Mouse (Mus musculus) right cerebral cortex, adult 18-20 months (tissue): ENCODE data around the gene Fam107b.
"Not testable (repeated sequence)": the region's sequence is repeated elsewhere in the genome, so short reads cannot be mapped to it uniquely, and the experiment has no call there.

ENCODE experiments used
- DNase-seq: peaks from one replicate; pipeline ENCODE4 v3.0.0; 2022; ENCODE audit warnings: mixed read lengths

The Fam107b gene

DNA sequence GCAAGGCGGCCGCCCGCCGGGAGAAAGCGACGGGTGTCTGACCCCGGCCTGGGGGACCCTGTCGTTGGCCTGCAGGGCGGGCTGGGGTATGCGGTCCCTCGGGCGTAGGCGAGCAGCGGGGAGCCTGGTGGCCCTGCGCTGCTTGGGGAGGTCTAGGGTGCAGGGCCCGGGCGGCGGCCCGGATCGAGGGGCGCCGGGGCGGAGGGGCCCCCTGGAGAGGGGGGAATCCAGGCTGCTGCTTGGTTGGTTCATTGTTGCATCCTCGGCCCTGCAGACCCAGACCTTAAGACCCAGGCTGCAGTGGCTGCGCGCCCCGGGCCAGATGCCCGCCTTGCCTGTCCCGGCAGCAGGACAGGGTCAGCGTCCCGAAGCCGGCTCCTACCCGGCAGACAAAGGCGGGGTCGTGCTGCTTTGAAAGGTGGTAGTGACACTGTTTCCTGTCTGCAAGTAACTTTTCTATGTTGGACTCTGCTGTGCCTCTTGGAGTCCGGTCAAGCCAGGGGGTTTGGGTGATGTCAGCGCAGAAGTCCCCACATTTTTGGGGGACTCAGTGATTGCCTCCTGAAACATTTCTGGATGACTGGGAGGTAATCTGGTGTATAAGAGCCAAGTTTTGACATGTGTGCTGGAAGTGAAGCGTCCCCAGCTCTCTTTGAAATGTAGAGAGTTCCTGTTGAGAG is 143.5 kb downstream of the Fam107b start:
- DNase-seq = no peak

DNA sequence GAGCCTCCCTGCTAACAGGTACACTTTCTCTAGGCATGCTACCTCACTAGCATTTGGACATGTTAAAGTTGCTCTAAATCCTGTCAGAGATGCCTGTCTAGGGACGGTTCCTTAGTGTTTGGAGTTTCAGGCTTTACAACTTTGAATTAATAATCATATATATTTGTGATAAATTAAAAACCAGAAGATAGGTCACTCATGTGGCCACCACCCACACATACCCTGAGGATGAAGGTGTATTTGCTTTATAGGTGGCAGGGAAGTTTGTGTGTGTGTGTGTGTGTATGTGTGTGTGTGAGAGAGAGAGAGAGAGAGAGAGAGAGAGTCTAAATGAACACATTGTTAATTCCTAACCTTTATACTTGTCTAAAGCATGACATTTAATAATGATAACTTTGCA is 144.2 kb downstream of the Fam107b start:
- no peak for DNase-seq

- DNase-seq = no peak
These were observed 145.1 kb downstream of the Fam107b start for GRCm38 (mm10) chr2:3715424-3715823.

GRCm38 (mm10) chr2:3717268-3717667 is 147.0 kb downstream of the Fam107b start:
- no peak for DNase-seq

- DNase-seq = no peak
These were observed 147.6 kb downstream of the Fam107b start for GRCm38 (mm10) chr2:3717847-3718246.

- DNase-seq = not testable (repeated sequence)
These were observed 149.3 kb downstream of the Fam107b start for GRCm38 (mm10) chr2:3719436-3720121.

DNA sequence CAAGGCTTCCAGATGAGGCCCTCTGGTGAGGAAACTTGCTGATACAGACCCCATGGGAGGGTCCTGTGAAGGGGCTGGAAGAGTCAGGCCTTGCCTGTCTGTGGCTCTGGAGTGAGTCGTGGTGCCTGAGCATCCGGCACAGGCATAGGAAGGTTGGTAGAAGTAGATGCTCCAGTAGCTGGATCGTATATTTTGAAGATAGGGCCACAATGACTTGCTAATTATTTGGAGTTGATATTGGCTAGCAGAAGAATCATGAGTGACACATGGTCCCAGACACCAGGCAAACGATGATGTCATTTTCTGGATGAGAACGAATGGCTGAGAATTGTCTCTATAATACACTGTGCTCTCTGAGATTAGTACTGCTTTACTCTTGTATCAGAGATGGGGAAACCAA is 150.8 kb downstream of the Fam107b start:
- DNase-seq = no peak

- no peak for DNase-seq
These were observed 151.7 kb downstream of the Fam107b start for GRCm38 (mm10) chr2:3721974-3722373.

DNA sequence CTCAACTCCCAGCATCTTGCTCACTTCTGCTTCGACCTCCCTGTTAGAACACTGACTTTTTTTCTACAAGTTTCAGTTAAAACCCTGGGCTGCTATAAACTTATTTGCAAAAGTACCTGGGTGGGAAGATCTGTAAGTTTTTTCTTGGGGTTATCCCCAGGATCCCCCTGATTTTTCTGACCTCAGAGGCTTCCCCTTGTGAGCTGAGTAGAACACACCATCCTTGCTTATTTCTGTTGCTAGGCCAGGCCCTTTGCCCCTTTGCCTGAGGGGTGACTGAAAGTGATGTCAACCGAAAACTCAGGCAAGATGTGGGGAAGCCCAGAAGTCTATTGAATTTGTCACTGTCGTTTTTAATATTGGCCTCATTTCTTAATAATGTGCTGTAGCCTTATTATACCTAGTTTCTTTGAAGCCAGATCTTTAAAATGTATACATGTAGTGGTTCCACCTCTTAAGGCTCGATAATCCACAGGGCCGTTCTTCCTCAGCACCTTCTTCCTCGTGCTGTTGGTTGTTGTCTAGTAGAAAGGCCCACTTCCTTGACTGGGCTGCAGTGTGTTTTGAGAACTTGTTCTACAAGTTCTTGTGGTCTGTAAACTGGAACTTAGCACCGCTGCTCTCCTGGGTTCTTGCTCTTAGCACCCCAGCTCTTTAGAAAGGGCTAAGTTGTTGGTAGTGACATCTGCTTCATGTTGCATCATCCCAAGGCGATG is 153.3 kb downstream of the Fam107b start:
- no peak for DNase-seq

DNA sequence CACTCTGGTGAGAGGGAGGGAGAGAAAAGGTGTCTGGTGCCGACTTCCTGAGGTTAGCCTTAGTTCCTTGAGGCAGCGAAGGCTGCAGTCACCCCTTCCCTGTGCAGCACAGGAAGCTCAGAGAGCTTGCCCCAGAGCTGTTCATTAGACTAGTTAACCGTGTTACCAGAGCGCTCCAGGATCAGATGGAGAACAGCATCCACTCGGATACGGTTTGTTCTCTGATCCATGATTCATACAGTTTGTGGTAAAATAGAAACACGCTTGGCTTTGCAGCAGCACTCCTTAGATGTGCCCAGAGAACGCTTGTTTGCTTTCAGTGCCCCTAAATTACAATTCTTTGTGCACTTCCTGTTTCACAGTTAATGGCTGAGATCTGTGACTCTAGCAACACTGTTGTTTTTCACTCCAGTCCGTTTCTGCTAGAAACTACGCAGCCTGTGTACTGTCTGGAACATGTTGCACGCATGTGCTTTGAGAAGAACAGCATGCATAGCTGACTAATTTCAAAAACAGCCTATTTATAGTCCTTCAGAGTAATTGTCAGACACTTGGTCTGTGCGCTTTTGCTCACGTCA is 156.3 kb downstream of the Fam107b start:
- DNase-seq = peak; percentile 14

DNA sequence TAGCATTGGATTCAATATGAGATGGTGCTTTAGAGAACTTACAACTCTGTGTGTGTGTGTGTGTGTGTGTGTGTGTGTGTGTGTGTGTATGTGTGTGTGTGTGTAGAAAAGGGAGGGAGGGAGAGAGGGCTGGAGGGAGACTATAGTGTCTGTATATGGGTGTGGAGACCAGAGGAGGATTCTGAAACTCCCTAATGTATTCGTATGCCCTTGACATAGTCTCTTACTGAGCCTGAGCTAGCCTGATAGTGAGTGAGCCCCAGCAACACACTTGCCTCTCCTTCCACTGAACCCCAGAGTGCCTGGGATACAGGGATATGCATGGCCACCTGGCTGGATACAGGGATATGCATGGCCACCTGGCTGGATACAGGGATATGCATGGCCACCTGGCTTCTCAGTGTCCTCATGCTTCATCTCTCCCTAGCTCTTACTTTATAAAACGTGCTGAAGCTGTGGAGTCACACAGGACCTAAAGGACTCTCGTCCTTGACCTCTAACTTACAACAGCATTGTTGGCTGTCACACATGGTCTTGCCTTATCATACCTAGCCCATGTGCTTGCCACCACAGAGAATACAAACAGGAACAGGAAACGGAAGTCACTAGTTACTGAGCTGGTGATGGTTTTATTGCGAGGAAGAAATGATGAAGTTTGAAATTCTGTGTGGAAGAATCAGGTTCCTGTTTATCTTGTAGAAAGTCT is 157.1 kb downstream of the Fam107b start:
- DNase-seq = no peak

GRCm38 (mm10) chr2:3728090-3728489 is 157.8 kb downstream of the Fam107b start:
- no peak for DNase-seq

DNA sequence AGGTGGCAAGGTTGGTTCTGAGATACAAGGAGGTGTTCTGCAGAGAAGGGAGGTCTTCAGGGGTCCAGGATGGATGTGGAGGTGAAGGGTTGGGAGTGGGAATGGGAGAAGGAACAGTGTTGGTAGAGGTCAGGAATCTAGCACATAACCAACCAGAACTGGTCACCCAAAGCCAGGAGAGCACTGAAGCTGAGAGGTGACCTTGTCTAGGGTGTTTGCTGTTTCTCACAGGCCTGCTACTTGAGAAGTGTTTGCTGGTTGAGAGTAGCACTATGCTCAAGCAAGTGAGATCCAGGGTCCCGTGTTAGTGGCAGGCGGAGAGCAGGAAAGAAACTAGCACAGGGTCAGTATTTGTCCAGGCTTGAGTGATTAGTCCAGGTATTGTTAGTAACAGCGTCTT is 159.3 kb downstream of the Fam107b start:
- DNase-seq = no peak

- no peak for DNase-seq
These were observed 160.5 kb downstream of the Fam107b start for GRCm38 (mm10) chr2:3730744-3731143.

DNA sequence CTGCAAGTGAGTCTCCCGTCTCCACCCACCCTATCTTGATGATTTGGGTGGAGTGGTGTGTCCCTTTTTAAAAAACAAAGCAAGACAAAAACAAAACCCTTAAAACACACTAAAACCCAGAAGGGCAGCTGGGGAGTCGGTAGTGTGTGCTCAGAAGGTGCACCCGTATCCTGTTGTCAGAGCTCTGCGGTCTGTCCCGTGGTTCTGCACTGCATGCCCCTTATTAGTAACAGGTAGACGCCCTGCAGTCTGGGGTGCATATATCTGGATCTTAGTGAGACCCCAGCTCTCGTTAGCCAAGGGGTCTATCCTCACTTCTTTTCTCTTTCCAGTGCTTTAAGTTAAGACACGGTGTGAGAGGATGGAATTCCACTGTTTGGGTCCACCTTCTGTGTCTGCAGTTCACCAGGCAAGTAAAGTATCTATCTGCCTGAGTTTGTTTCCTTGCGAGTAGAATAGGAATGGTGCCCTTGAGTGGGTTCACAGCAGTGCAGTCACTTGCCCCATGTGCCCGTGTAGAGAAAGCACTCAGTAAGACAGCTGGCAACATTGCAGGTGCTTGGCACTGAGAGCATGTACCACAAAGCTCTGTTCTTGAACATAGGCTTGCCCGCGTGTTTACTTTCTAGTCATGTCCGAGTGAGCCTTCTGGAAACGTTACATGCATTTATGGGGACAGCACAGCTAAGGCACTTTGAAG is 161.2 kb downstream of the Fam107b start:
- DNase-seq = no peak

- no peak for DNase-seq
These were observed 167.8 kb downstream of the Fam107b start for GRCm38 (mm10) chr2:3737917-3738694.

- no peak for DNase-seq
These were observed 168.4 kb downstream of the Fam107b start for GRCm38 (mm10) chr2:3738734-3739133.

DNA sequence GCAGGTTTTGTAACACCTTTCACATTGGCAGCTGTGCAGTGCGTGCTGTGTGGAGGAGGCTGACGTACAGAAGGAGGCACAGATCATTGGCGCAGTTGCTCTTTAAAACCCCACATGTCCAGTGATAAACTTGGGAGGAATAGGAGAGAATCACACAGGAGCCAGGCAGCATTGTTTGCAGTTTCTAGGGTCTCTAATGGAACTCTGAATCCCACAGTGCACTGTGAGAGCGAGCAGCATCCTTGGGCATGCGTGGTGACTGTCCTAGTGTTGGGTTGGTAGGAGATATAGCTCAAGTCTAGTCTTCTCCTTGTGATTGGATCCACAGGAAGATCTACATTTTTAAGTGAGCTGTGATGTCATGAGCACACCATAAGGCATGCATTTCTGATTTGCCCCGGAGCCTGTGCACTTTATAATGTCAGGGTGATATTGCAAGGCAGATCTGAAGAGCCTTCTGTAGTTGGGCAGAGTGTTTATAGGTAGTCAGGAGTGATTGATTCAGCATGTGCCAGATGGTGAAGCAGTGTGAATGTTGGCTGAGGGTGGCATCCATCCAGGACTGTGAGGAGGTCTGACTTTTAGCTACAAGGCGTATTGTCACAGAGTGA is 169.2 kb downstream of the Fam107b start:
- peak; percentile 26 for DNase-seq

DNA sequence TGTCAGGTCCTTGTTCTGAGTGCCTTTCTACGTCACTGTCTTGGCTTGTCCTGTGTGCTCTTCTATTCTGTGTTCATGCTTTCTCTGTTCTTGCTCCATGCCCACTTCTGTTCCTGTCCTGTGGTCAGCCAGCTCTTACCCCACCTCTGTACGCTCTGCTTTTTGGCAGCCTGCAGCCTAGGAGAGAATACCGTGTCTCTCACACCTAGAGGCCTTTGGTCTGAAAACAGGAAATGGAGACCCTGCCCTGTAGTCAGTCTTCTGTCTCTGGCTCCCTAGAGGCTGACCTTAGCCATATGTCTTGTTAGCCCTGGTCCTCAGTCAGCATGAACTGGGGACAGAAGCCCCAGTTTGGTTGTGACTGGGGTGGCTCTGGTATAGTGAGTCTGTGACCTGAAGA is 170.0 kb downstream of the Fam107b start:
- no peak for DNase-seq

DNA sequence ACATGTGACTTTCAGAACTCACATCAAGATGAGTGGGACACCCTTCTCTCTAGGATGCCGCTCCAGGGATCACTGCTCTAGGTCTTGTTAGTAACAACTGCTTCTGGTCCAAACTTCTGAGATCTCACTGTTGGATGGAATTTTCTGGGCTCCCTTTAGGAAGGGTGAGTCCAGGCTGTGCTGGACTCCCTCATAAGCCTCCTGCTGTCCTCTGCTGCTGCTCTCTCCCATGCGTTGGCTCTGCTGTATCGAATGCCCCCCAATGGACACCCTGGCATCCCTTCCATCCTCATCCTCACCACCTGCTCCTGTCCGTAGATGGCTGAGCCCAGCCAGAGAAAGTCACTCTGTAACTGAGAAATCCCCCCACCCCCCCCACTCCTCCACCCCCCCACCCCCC is 170.4 kb downstream of the Fam107b start:
- no peak for DNase-seq

DNA sequence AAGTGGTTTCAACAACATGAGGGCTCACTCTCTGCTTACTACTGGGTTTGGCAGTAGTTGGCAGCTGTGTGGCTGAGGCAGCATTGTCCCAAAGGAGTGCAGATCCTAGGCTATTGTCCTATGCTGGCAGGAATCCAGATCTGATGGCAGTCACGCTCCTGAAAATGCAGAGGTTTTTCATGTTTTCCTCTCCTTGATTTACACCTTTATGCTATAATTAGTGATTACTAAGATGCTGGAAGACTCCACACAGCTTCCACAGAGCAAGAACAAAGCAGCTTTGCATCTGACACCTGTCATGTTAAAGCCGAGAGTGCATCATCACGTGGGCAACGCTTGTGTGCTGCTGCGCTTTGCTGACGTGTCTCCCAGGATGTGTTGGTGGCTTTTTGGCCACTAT is 172.2 kb downstream of the Fam107b start:
- no peak for DNase-seq
